Mouse (Mus musculus): ENCODE results near the gene Olfr675. TPM values are rescaled to one million over a fixed set of nuclear protein-coding genes. Genes with fewer than 3 reads are reported as not detected.

Olfr675 gene
- polyA plus RNA-seq (2015; fragmentation: Illumina TruSeq; extraction: RNeasy Lipid Tissue Mini Kit (QIAGEN cat#74804); ENCODE audit: low read depth, low replicate concordance): not detected

DNA sequence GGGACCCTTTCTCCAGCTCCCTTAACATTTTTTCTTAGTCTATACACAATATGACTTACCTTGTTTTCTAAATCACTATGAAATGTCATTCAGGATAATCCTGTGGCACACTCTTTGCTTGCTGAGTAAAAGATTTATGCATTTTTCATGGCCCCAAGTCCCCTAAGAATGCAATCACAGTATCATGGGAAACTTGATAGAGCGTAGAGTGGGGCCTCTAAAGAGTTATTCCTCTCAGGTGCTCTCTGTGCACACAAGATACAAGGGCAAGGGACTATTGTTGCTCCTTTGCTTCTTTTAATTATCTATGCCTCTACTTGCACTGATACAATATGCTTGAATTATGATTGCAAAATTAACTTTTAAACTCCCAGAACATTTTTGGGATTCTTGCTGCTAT is at the start of gene Olfr675:
Olfr675 (minus strand) TSS at position 101 of the 400 bp plus-strand sequence.

DNA sequence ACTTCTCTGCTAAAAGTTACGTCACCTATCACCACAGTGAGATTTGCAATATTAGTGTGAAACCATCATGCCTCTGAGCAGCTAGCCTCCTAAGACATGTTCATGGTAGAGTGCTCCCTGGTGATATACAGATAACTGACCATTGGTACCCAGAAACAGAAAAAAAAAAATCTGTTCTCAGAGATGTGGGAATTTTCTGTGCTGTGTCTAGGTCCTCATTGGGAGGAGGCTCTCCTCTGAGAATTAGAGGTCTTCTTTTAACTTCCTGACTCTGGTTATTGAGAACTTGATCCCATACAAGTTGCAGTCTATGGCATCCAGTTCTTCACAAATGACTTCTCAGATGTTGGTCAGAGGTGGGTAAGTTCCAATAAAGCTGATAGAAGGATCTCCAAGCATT is 35.9 kb upstream of the Olfr675 start, which contains the start of gene Olfr678:
Olfr678 (plus strand) TSS at position 301 of the 400 bp plus-strand sequence.

DNA sequence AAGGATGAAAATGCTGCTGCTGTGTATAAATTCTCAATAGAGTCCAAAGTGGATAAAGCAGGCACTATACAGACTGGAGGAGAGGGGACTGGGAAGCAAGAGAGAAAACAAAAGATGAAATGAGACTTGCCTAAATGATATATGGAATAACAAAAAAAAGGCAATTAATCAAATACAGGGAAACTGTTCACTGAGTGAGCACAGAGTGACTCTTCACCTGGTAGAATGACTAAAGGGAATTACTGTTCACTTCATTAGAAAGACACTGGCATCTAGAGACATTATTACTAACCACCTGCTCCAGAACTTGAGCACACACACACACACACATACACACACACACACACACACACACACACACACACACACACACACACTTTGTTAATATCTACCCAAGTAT is 4.1 kb upstream of the Olfr675 start, which contains the start of gene Olfr676:
Olfr676 (plus strand) TSS at position 301 of the 400 bp plus-strand sequence.

DNA sequence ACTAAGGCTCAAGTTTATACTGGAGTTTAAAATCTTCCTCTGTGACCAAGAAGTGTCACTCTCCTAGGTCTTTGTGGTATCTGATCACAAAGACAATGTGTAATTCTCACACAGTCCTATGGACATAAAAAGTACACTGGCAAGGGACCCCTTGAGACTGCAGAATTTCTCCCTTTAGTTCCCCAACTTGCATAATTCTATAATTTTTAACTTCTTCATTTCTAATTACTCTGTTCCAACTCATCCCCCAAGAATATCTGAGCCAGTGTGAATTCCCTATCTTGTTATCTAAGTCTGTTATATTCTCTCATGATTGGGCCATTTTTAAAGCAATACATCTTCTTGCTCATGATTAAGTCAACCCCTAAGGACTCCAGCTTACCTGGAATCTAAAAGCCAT is 26.3 kb downstream of the Olfr675 start, which contains the start of gene Olfr672:
Olfr672 (minus strand) TSS at position 101 of the 400 bp plus-strand sequence.

DNA sequence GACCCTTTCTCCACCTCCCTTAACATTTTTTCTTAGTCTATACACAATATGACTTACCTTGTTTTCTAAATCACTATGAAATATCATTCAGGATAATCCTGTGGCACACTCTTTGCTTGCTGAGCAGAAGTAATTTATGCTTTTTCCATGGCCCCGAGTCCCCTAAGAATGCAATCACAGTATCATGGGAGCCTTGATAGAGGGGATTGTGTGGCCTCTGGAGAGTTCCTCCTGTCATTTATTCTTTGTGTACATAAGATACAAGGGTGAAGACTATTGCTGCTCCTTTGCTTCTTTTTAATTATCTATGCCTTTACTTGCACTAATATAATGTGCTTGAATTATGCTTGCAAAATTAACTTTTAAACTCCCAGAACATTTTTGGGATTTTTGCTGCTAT is 49.2 kb downstream of the Olfr675 start, which contains the start of gene Olfr671:
Olfr671 (minus strand) TSS at position 101 of the 400 bp plus-strand sequence.

Other genes with a start within 250 kb of the Olfr675 start
- not detected for gene Usp17lb, start 185.9 kb downstream of the Olfr675 start, polyA plus RNA-seq (2015; fragmentation: Illumina TruSeq; extraction: RNeasy Lipid Tissue Mini Kit (QIAGEN cat#74804); ENCODE audit: low read depth, low replicate concordance)
- not detected for gene Usp17la, start 171.5 kb downstream of the Olfr675 start, polyA plus RNA-seq (2015; fragmentation: Illumina TruSeq; extraction: RNeasy Lipid Tissue Mini Kit (QIAGEN cat#74804); ENCODE audit: low read depth, low replicate concordance)
- not detected for gene Olfr665, start 150.4 kb downstream of the Olfr675 start, polyA plus RNA-seq (2015; fragmentation: Illumina TruSeq; extraction: RNeasy Lipid Tissue Mini Kit (QIAGEN cat#74804); ENCODE audit: low read depth, low replicate concordance)
- not detected for gene Olfr666, start 132.5 kb downstream of the Olfr675 start, polyA plus RNA-seq (2015; fragmentation: Illumina TruSeq; extraction: RNeasy Lipid Tissue Mini Kit (QIAGEN cat#74804); ENCODE audit: low read depth, low replicate concordance)
- gene Olfr667, start 107.0 kb downstream of the Olfr675 start, polyA plus RNA-seq (2015; fragmentation: Illumina TruSeq; extraction: RNeasy Lipid Tissue Mini Kit (QIAGEN cat#74804); ENCODE audit: low read depth, low replicate concordance): not detected
- gene Olfr668, start 100.4 kb downstream of the Olfr675 start, polyA plus RNA-seq (2015; fragmentation: Illumina TruSeq; extraction: RNeasy Lipid Tissue Mini Kit (QIAGEN cat#74804); ENCODE audit: low read depth, low replicate concordance): not detected
- gene Olfr669, start 94.2 kb downstream of the Olfr675 start, polyA plus RNA-seq (2015; fragmentation: Illumina TruSeq; extraction: RNeasy Lipid Tissue Mini Kit (QIAGEN cat#74804); ENCODE audit: low read depth, low replicate concordance): not detected
- not detected for gene Olfr670, start 65.8 kb downstream of the Olfr675 start, polyA plus RNA-seq (2015; fragmentation: Illumina TruSeq; extraction: RNeasy Lipid Tissue Mini Kit (QIAGEN cat#74804); ENCODE audit: low read depth, low replicate concordance)
- gene Olfr671, start 49.3 kb downstream of the Olfr675 start, polyA plus RNA-seq (2015; fragmentation: Illumina TruSeq; extraction: RNeasy Lipid Tissue Mini Kit (QIAGEN cat#74804); ENCODE audit: low read depth, low replicate concordance): not detected
- gene Olfr672, start 26.4 kb downstream of the Olfr675 start, polyA plus RNA-seq (2015; fragmentation: Illumina TruSeq; extraction: RNeasy Lipid Tissue Mini Kit (QIAGEN cat#74804); ENCODE audit: low read depth, low replicate concordance): not detected
- not detected for gene Olfr676, start 4.2 kb upstream of the Olfr675 start, polyA plus RNA-seq (2015; fragmentation: Illumina TruSeq; extraction: RNeasy Lipid Tissue Mini Kit (QIAGEN cat#74804); ENCODE audit: low read depth, low replicate concordance)
- not detected for gene Olfr677, start 22.9 kb upstream of the Olfr675 start, polyA plus RNA-seq (2015; fragmentation: Illumina TruSeq; extraction: RNeasy Lipid Tissue Mini Kit (QIAGEN cat#74804); ENCODE audit: low read depth, low replicate concordance)
- not detected for gene Olfr678, start 36.0 kb upstream of the Olfr675 start, polyA plus RNA-seq (2015; fragmentation: Illumina TruSeq; extraction: RNeasy Lipid Tissue Mini Kit (QIAGEN cat#74804); ENCODE audit: low read depth, low replicate concordance)
- not detected for gene Olfr679, start 52.7 kb upstream of the Olfr675 start, polyA plus RNA-seq (2015; fragmentation: Illumina TruSeq; extraction: RNeasy Lipid Tissue Mini Kit (QIAGEN cat#74804); ENCODE audit: low read depth, low replicate concordance)
- gene Olfr680-ps1, start 64.4 kb upstream of the Olfr675 start, polyA plus RNA-seq (2015; fragmentation: Illumina TruSeq; extraction: RNeasy Lipid Tissue Mini Kit (QIAGEN cat#74804); ENCODE audit: low read depth, low replicate concordance): not detected
- not detected for gene Olfr681, start 88.4 kb upstream of the Olfr675 start, polyA plus RNA-seq (2015; fragmentation: Illumina TruSeq; extraction: RNeasy Lipid Tissue Mini Kit (QIAGEN cat#74804); ENCODE audit: low read depth, low replicate concordance)
- not detected for gene Olfr683, start 118.6 kb upstream of the Olfr675 start, polyA plus RNA-seq (2015; fragmentation: Illumina TruSeq; extraction: RNeasy Lipid Tissue Mini Kit (QIAGEN cat#74804); ENCODE audit: low read depth, low replicate concordance)
- gene Olfr684, start 135.2 kb upstream of the Olfr675 start, polyA plus RNA-seq (2015; fragmentation: Illumina TruSeq; extraction: RNeasy Lipid Tissue Mini Kit (QIAGEN cat#74804); ENCODE audit: low read depth, low replicate concordance): not detected
- not detected for gene Olfr685, start 157.6 kb upstream of the Olfr675 start, polyA plus RNA-seq (2015; fragmentation: Illumina TruSeq; extraction: RNeasy Lipid Tissue Mini Kit (QIAGEN cat#74804); ENCODE audit: low read depth, low replicate concordance)
- gene Olfr686, start 179.0 kb upstream of the Olfr675 start, polyA plus RNA-seq (2015; fragmentation: Illumina TruSeq; extraction: RNeasy Lipid Tissue Mini Kit (QIAGEN cat#74804); ENCODE audit: low read depth, low replicate concordance): not detected

Data from brain, adult 10 weeks (tissue).